Mouse (Mus musculus) MEL (cell line): ENCODE data around the gene Klhl40. TPM values are rescaled to one million over a fixed set of nuclear protein-coding genes. Genes with fewer than 3 reads are reported as not detected.

ENCODE experiments used
- DNase-seq: peaks from one replicate; pipeline ENCODE4 v3.0.0; 2011; ENCODE audit warnings: low read depth, low spot score
- H3K27ac ChIP-seq: 2 replicates; pipeline ENCODE4 v1.5.1; 2012; ENCODE audit warnings: low read depth, mild to moderate bottlenecking, control low read depth, low read length, moderate library complexity; ENCODE audit not compliant: control insufficient read depth
- H3K27me3 ChIP-seq, 2 experiments: fragments of 150-350 bp in 1 of 2; sonication (generic) in 1 of 2; 2 replicates each; pipeline ENCODE4 v1.6.1; 2012; ENCODE audit warnings: low read length in 2 of 2, mild to moderate bottlenecking in 2 of 2, improper control_type of control experiment in 1 of 2, moderate library complexity in 1 of 2; ENCODE audit not compliant: insufficient read depth in 2 of 2, control insufficient read depth in 1 of 2
- H3K36me3 ChIP-seq, 2 experiments: 2 replicates each; pipeline ENCODE4 v1.6.1; 2012 to 2014; ENCODE audit warnings: low read length in 2 of 2, improper control_type of control experiment in 1 of 2, inconsistent platforms in 1 of 2, mild to moderate bottlenecking in 1 of 2; ENCODE audit not compliant: insufficient read depth in 2 of 2, control insufficient read depth in 1 of 2
- H3K4me1 ChIP-seq, 2 experiments: fragments of 150-350 bp in 1 of 2; sonication (generic) in 1 of 2; 2 replicates each; pipeline ENCODE4 v1.6.1; 2012; ENCODE audit warnings: low read length in 2 of 2, improper control_type of control experiment in 1 of 2, mild to moderate bottlenecking in 1 of 2; ENCODE audit not compliant: insufficient read depth in 2 of 2, control insufficient read depth in 1 of 2
- H3K4me3 ChIP-seq, 2 experiments: fragments of 150-350 bp in 1 of 2; sonication (generic) in 1 of 2; 2 replicates each; pipeline ENCODE4 v1.5.1; 2012; ENCODE audit warnings: low read depth in 2 of 2, low read length in 2 of 2, mild to moderate bottlenecking in 2 of 2, moderate library complexity in 2 of 2, control low read depth in 1 of 2, improper control_type of control experiment in 1 of 2; ENCODE audit not compliant: control insufficient read depth in 1 of 2, insufficient read depth in 1 of 2
- H3K79me2 ChIP-seq: 2 replicates; pipeline ENCODE4 v1.6.1; 2012; ENCODE audit warnings: mild to moderate bottlenecking, low read length, moderate library complexity; ENCODE audit not compliant: control insufficient read depth, poor library complexity, insufficient read depth
- H3K9ac ChIP-seq: 2 replicates; pipeline ENCODE4 v1.6.1; 2012; ENCODE audit warnings: low read depth, mild to moderate bottlenecking, control low read depth, low read length, moderate library complexity; ENCODE audit not compliant: control insufficient read depth, poor library complexity, severe bottlenecking
- H3K9me3 ChIP-seq: fragments of 150-350 bp; sonication (generic); replicated peaks from 2 replicates; pipeline ENCODE4 v1.6.1; 2012; ENCODE audit warnings: mild to moderate bottlenecking, low read length, improper control_type of control experiment, moderate library complexity; ENCODE audit not compliant: insufficient read depth
- CHD2 ChIP-seq: IDR thresholded peaks from 2 replicates; pipeline ENCODE4 v1.6.1; 2011; ENCODE audit warnings: low read length, improper control_type of control experiment
- E2F4 ChIP-seq: IDR thresholded peaks from 2 replicates; pipeline ENCODE4 v1.6.1; 2011; ENCODE audit warnings: low read depth, low read length, improper control_type of control experiment, borderline replicate concordance
- ELF1 ChIP-seq: IDR thresholded peaks from 2 replicates; pipeline ENCODE4 v1.6.1; 2014; ENCODE audit warnings: low read depth, mild to moderate bottlenecking, inconsistent platforms, low read length, improper control_type of control experiment, moderate library complexity
- GATA1 ChIP-seq: IDR thresholded peaks from 2 replicates; pipeline ENCODE4 v1.6.1; 2011; ENCODE audit warnings: low read depth, low read length, improper control_type of control experiment
- JUND ChIP-seq: IDR thresholded peaks from 2 replicates; pipeline ENCODE4 v1.6.1; 2011; ENCODE audit warnings: low read depth, mild to moderate bottlenecking, improper control_type of control experiment, low read length
- MAFK ChIP-seq: IDR thresholded peaks from 2 replicates; pipeline ENCODE4 v1.6.1; 2011; ENCODE audit warnings: low read depth, mild to moderate bottlenecking, low read length, improper control_type of control experiment, borderline replicate concordance
- MAX ChIP-seq: IDR thresholded peaks from 2 replicates; pipeline ENCODE4 v1.6.1; 2011; ENCODE audit warnings: low read length, improper control_type of control experiment
- MYC ChIP-seq: IDR thresholded peaks from 2 replicates; pipeline ENCODE4 v1.6.1; 2011; ENCODE audit warnings: low read depth, mild to moderate bottlenecking, low read length, improper control_type of control experiment, moderate library complexity
- RCOR1 ChIP-seq: IDR thresholded peaks from 2 replicates; pipeline ENCODE4 v1.6.1; 2012; ENCODE audit warnings: low read depth, mild to moderate bottlenecking, inconsistent platforms, low read length, improper control_type of control experiment
- TAL1 ChIP-seq: IDR thresholded peaks from 2 replicates; pipeline ENCODE4 v1.6.1; 2012; ENCODE audit warnings: mild to moderate bottlenecking, inconsistent platforms, low read length, moderate library complexity, mixed read lengths
- UBTF ChIP-seq: IDR thresholded peaks from 2 replicates; pipeline ENCODE4 v1.6.1; 2012; ENCODE audit warnings: low read depth, mild to moderate bottlenecking, inconsistent platforms, low read length, improper control_type of control experiment, moderate library complexity, borderline replicate concordance; ENCODE audit not compliant: insufficient read depth
- USF1 ChIP-seq: IDR thresholded peaks from 2 replicates; pipeline ENCODE4 v1.6.1; 2014; ENCODE audit warnings: low read depth, mild to moderate bottlenecking, inconsistent platforms, low read length, improper control_type of control experiment, moderate library complexity
- ZKSCAN1 ChIP-seq: IDR thresholded peaks from 2 replicates; pipeline ENCODE4 v1.6.1; 2012; ENCODE audit warnings: low read depth, mild to moderate bottlenecking, inconsistent platforms, low read length, improper control_type of control experiment, moderate library complexity
- ZNF384 ChIP-seq: IDR thresholded peaks from 2 replicates; pipeline ENCODE4 v1.6.1; 2012; ENCODE audit warnings: low read depth, mild to moderate bottlenecking, inconsistent platforms, low read length, improper control_type of control experiment
- polyA plus RNA-seq, 2 experiments: library from polyadenylated mRNA; stranded (reverse) in 1 of 2; unstranded in 1 of 2; fragments of >175 nt in 1 of 2; fragments of >200 nt in 1 of 2; gene quantifications; 2 replicates each; pipeline versions ENCODE4 v1.2.1 to v1.2.4; 2012; ENCODE audit warnings: low replicate concordance in 2 of 2, low read depth in 1 of 2; ENCODE audit not compliant: insufficient read length in 2 of 2, insufficient read depth in 1 of 2, missing spikeins in 1 of 2
- total RNA-seq: library from RNA; depleted of rRNA; stranded (reverse); fragments of 300-350 nt; gene quantifications from 2 replicates; pipeline ENCODE4 v1.2.3, GENCODE M21; 2012

Klhl40 gene
- total and polyA plus RNA-seq, 3 experiments = not detected

- H3K27ac ChIP-seq = no peak within 1 kb of the TSS
- no peaks in the 10 kb centered on the region for H3K9me3 ChIP-seq
- TF ChIP-seq MAX (no peak), MAFK (no peak), E2F4 (no peak)
- H3K79me2 ChIP-seq = no peaks in the 10 kb centered on the region
- DNase-seq = no peak
- H3K4me1 ChIP-seq = no peaks in the 10 kb centered on the region
- no peak within 1 kb of the TSS for H3K9ac ChIP-seq
- no peaks in the 10 kb centered on the region for H3K27me3 ChIP-seq
- no peaks in the 10 kb centered on the region for H3K36me3 ChIP-seq
- H3K4me3 ChIP-seq = no peak within 1 kb of the TSS
Observed at GRCm38 (mm10) chr9:121791757-121792521, 14.5 kb downstream of the Klhl40 start, which contains the start of gene Hhatl. Gene Hhatl (minus strand): TSS chr9:121792507.

- DNase-seq = no peak
- TF ChIP-seq JUND (no peak), CHD2 (no peak), ZKSCAN1 (no peak), ELF1 (no peak), MYC (no peak), ZNF384 (no peak), UBTF (no peak), RCOR1 (no peak), GATA1 (no peak)
- no peaks in the 10 kb centered on the region for H3K9me3 ChIP-seq
- H3K4me1 ChIP-seq = no peaks in the 10 kb centered on the region
- H3K27ac ChIP-seq = no peak overlapping the region
- no peak overlapping the region for H3K9ac ChIP-seq
- H3K4me3 ChIP-seq = no peak overlapping the region
- H3K27me3 ChIP-seq = no peaks in the 10 kb centered on the region
- H3K36me3 ChIP-seq = no peaks in the 10 kb centered on the region
- H3K79me2 ChIP-seq = no peaks in the 10 kb centered on the region
Observed at GRCm38 (mm10) chr9:121794972-121795539, 17.6 kb downstream of the Klhl40 start.

GRCm38 (mm10) chr9:121797722-121798121 lies 20.3 kb downstream of the Klhl40 start:
- no peaks in the 10 kb centered on the region for H3K9me3 ChIP-seq
- H3K36me3 ChIP-seq = no peaks in the 10 kb centered on the region
- no peak for DNase-seq
- no peak overlapping the region for H3K9ac ChIP-seq
- H3K27ac ChIP-seq = no peak overlapping the region
- no peaks in the 10 kb centered on the region for H3K27me3 ChIP-seq
- no peaks in the 10 kb centered on the region for H3K79me2 ChIP-seq
- H3K4me3 ChIP-seq = no peak overlapping the region
- H3K4me1 ChIP-seq = 0 out of 4 replicates have a peak, but pooled peaks cover 0 to under 1% of the 10 kb centered on the region in 2 experiments
- TF ChIP-seq TAL1 (no peak), USF1 (no peak), ZNF384 (no peak)
